Mouse (Mus musculus) forebrain, postnatal 0 days (tissue): ENCODE results near the gene Btk. TPM values are rescaled to one million over a fixed set of nuclear protein-coding genes. Genes with fewer than 3 reads are reported as not detected.

Experiments used
- ATAC-seq: fragments of 200-750 bp; cut with Nextera tagmentation; 2 replicates; pipeline ENCODE4 v1.8.0; 2017; ENCODE audit warnings: mild to moderate bottlenecking, moderate library complexity
- DNase-seq: peaks from one replicate; pipeline ENCODE4 v3.0.0-alpha.2; 2015
- H3K27ac ChIP-seq: fragments of 300-500 bp; sonication (generic); 2 replicates; pipeline ENCODE4 v1.5.1; 2014; ENCODE audit warnings: low read depth, mild to moderate bottlenecking, antibody characterized with exemption, low read length, moderate library complexity, mixed read lengths
- H3K27me3 ChIP-seq: fragments of 300-500 bp; sonication (generic); 2 replicates; pipeline ENCODE4 v1.6.1; 2014; ENCODE audit warnings: mild to moderate bottlenecking, low read length, mixed read lengths; ENCODE audit not compliant: insufficient read depth
- H3K36me3 ChIP-seq: fragments of 300-500 bp; sonication (generic); 2 replicates; pipeline ENCODE4 v1.6.1; 2014; ENCODE audit warnings: mild to moderate bottlenecking, moderate library complexity; ENCODE audit not compliant: insufficient read depth
- H3K4me1 ChIP-seq: fragments of 300-500 bp; sonication (generic); 2 replicates; pipeline ENCODE4 v1.6.1; 2014; ENCODE audit warnings: antibody characterized with exemption; ENCODE audit not compliant: insufficient read depth
- H3K4me2 ChIP-seq: fragments of 300-500 bp; sonication (generic); 2 replicates; pipeline ENCODE4 v1.6.1; 2014; ENCODE audit warnings: low read depth, mild to moderate bottlenecking, moderate library complexity
- H3K4me3 ChIP-seq: fragments of 300-500 bp; sonication (generic); 2 replicates; pipeline ENCODE4 v1.5.1; 2014; ENCODE audit warnings: low read depth, low read length, mixed read lengths
- H3K9ac ChIP-seq: fragments of 300-500 bp; sonication (generic); 2 replicates; pipeline ENCODE4 v1.6.1; 2014; ENCODE audit warnings: mild to moderate bottlenecking
- H3K9me3 ChIP-seq: fragments of 300-500 bp; sonication (generic); 2 replicates; pipeline ENCODE4 v1.6.1; 2016; ENCODE audit warnings: low read length
- CTCF ChIP-seq: sonication (generic); IDR thresholded peaks from 2 replicates; pipeline ENCODE4 v1.5.1; 2016; ENCODE audit warnings: antibody characterized with exemption, control low read depth, low read depth
- WGBS: fragments of 180-500 bp; shearing (Covaris S2); extraction: QIAGEN DNeasy Blood & Tissue Kit; methylation state at CpG from one replicate; pipeline ENCODE4 v1.1.7; 2014; 5-methylcytosine and 5-hydroxymethylcytosine counted together
- polyA plus RNA-seq: library from polyadenylated mRNA; unstranded; fragments of >200 nt; fragmentation: Nextera tagmentation; extraction: Ambion mirVana; gene quantifications from 2 replicates; pipeline ENCODE4 v1.2.1, GENCODE M21; 2015
- total RNA-seq: library from RNA; depleted of rRNA; stranded (reverse); fragments of >200 nt; gene quantifications from 2 replicates; pipeline ENCODE4 v1.2.3, GENCODE M21; 2014

Btk gene
- total and polyA plus RNA-seq, 2 experiments from 2014 or later, result 0.59 to 1.2 TPM

GRCm38 (mm10) chrX:134614306-134614705 lies 30.9 kb upstream of the Btk start:
- H3K4me2 ChIP-seq, result no peak overlapping the region
- H3K36me3 ChIP-seq, result no peaks in the 10 kb centered on the region
- H3K9me3 ChIP-seq, result no peaks in the 10 kb centered on the region
- no peak for ATAC-seq
- no peak for TF ChIP-seq CTCF
- no peaks in the 10 kb centered on the region for H3K27me3 ChIP-seq
- no peak overlapping the region for H3K4me3 ChIP-seq
- H3K4me1 ChIP-seq, result no peaks in the 10 kb centered on the region
- H3K9ac ChIP-seq, result no peak overlapping the region
- no peak for DNase-seq
- H3K27ac ChIP-seq, result no peak overlapping the region
- WGBS, result 71% methylated on average over 2 of the region's 2 CpGs

GRCm38 (mm10) chrX:134612285-134612959 lies 29.1 kb upstream of the Btk start:
- no peaks in the 10 kb centered on the region for H3K4me1 ChIP-seq
- 0 out of 2 replicates have a peak, but pooled peaks cover under 1% of the 10 kb centered on the region for H3K36me3 ChIP-seq
- no peaks in the 10 kb centered on the region for H3K9me3 ChIP-seq
- TF ChIP-seq CTCF, result no peak
- H3K9ac ChIP-seq, result peak overlapping the region; percentile 51
- no peaks in the 10 kb centered on the region for H3K27me3 ChIP-seq
- ATAC-seq (peak; percentile 85), DNase-seq (peak; percentile 69)
- peak overlapping the region; percentile 72 for H3K27ac ChIP-seq
- peak overlapping the region; percentile 34 for H3K4me3 ChIP-seq
- peak overlapping the region; percentile 47 for H3K4me2 ChIP-seq
- 29% methylated on average over 15 of the region's 15 CpGs for WGBS

GRCm38 (mm10) chrX:134610984-134611383 lies 27.6 kb upstream of the Btk start:
- no peak for TF ChIP-seq CTCF
- no peak overlapping the region for H3K4me3 ChIP-seq

GRCm38 (mm10) chrX:134609472-134609871 lies 26.1 kb upstream of the Btk start:
- H3K4me1 ChIP-seq, result no peaks in the 10 kb centered on the region
- H3K4me2 ChIP-seq, result no peak overlapping the region
- no peak overlapping the region for H3K9ac ChIP-seq
- H3K4me3 ChIP-seq, result no peak overlapping the region
- no peaks in the 10 kb centered on the region for H3K27me3 ChIP-seq
- 0 out of 2 replicates have a peak, but pooled peaks cover 4% of the 10 kb centered on the region for H3K36me3 ChIP-seq
- 36% methylated on average over 4 of the region's 4 CpGs for WGBS
- peak; percentile 60 for DNase-seq
- peak; percentile 67 for TF ChIP-seq CTCF
- peak; percentile 28; the same call in 1 of the 2 replicates for ATAC-seq
- no peaks in the 10 kb centered on the region for H3K9me3 ChIP-seq
- H3K27ac ChIP-seq, result no peak overlapping the region

More at GRCm38 (mm10) chrX:134610984-134611383, 27.6 kb upstream of the Btk start:
- H3K4me1 ChIP-seq, result no peaks in the 10 kb centered on the region
- H3K9ac ChIP-seq, result no peak overlapping the region
- no peak for DNase-seq
- H3K27me3 ChIP-seq, result no peaks in the 10 kb centered on the region
- WGBS, result 85% methylated on average over 4 of the region's 4 CpGs
- ATAC-seq, result no peak
- no peaks in the 10 kb centered on the region for H3K9me3 ChIP-seq
- no peak overlapping the region for H3K4me2 ChIP-seq
- H3K27ac ChIP-seq, result no peak overlapping the region
- 0 out of 2 replicates have a peak, but pooled peaks cover 4% of the 10 kb centered on the region for H3K36me3 ChIP-seq

GRCm38 (mm10) chrX:134601380-134602120 lies 18.2 kb upstream of the Btk start:
- Histone ChIP-seq H3K27ac (peak overlapping the region; percentile 93), H3K27me3 (no peaks in the 10 kb centered on the region), H3K4me1 (no peaks in the 10 kb centered on the region), H3K9me3 (no peaks in the 10 kb centered on the region), H3K9ac (peak overlapping the region; percentile 64), H3K4me2 (peak overlapping the region; percentile 41), H3K36me3 (no peaks in the 10 kb centered on the region), H3K4me3 (peak overlapping the region; percentile 56)
- 25% methylated on average over 43 of the region's 43 CpGs for WGBS
- DNase-seq, result no peak
- peak; percentile 31; the same call in 1 of the 2 replicates for TF ChIP-seq CTCF
- ATAC-seq, result peak; percentile 82

- no peaks in the 10 kb centered on the region for H3K36me3 ChIP-seq
- H3K9me3 ChIP-seq, result no peaks in the 10 kb centered on the region
- peak within 1 kb of the TSS; percentile 48 for H3K4me2 ChIP-seq
- peak within 1 kb of the TSS; percentile 93 for H3K27ac ChIP-seq
- no peak for TF ChIP-seq CTCF
- DNase-seq (peak; percentile 96), ATAC-seq (peak; percentile 99)
- H3K9ac ChIP-seq, result peak within 1 kb of the TSS; percentile 64
- no peaks in the 10 kb centered on the region for H3K4me1 ChIP-seq
- peak within 1 kb of the TSS; percentile 56 for H3K4me3 ChIP-seq
- 24% methylated on average over 33 of the region's 33 CpGs for whole genome bisulfite sequencing
- H3K27me3 ChIP-seq, result no peaks in the 10 kb centered on the region
Observed at GRCm38 (mm10) chrX:134600659-134601379, 17.4 kb upstream of the Btk start, which contains the start of the genes Gla and Hnrnph2. Gla (minus strand) TSS chrX:134601125. Hnrnph2 (plus strand) TSS chrX:134601179.
